Mouse (Mus musculus) liver, adult 2 months (tissue): Measurements from ENCODE around the gene Akt3.

Experiments
- CTCF ChIP-seq: fragments of 200-500 bp; IDR thresholded peaks from 2 replicates; pipeline ENCODE4 v1.5.1; 2011; ENCODE audit warnings: low read depth, low read length, control low read depth
- POLR2A ChIP-seq: fragments of 200-500 bp; IDR thresholded peaks from 2 replicates; pipeline ENCODE4 v1.6.1; 2011; ENCODE audit warnings: low read length, control low read depth; ENCODE audit not compliant: insufficient read depth; ENCODE audit errors: extremely low read depth

- TF ChIP-seq CTCF, result no peak
- no peak for TF ChIP-seq POLR2A
Observed at GRCm38 (mm10) chr1:177090465-177090864, 167.5 kb downstream of the Akt3 start.
